Mouse (Mus musculus): ENCODE data around the gene 4930562C15Rik.

Gene 4930562C15Rik

DNA sequence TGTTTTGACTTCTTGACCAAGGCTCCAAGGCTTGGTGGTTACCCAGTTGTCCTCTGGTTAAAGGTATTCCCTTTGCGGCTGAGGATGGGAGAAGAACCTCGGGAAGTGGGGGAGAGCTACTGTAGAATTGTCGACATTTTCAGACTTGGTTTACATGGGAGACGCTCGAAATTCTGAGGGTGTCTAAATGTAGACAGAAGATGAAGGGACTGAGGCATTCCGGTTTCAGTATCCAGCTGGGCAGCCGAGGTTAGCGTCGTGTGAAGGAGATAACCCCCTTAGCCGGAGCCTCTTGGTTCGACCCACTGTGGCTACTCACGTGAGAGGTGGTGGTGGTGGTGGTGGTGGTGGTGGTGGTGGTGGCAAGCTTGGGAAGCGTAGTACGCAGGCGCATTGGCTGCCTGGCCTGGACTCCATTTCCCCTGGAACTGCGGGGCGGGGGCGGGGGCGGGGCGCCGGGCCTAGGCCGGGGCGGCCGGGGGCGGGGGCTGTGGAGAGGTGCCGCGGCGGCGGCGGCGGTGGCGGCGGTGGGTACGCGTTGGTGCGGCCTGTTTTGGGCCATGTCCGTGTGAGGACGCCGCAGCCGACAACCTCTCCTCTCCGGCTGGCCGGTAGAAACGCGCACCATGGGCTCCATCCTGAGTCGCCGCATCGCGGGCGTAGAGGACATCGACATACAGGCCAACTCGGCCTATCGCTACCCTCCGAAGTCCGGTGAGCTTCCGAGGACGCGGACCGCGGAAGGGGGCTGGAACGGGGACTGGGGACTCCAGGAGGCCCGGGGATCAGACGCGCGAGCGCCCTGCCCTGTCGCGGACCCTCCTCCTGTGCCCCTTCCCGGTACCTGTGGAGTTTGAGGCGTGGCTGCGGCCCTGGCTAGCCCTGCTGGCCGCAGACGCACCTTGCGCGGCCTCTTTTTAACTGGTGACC lies 50.8 kb downstream of the 4930562C15Rik start, which contains the start of gene Mgrn1:
Gene Mgrn1 (plus strand): TSS at position 490 of the 930 bp plus-strand sequence.
- peak; percentile 82 for DNase-seq (ENCODE audit: extremely low read depth, insufficient read length, low spot score)

DNA sequence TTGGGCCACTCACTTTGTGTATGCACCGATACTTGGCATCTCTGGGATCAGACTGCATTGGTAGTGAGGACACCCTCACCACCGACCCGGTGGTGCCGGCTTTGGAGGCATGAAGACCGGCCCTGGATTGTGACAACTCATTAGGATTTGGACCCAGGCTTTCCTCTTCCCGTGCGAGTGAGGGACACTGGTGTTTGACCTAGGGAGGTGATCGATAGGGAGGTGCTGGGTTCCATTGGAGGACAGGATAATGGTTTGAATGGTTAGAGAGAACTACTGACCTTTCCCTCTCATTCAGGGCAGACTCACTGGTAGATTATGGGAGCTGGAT lies 51.4 kb downstream of the 4930562C15Rik start:
- no peak for DNase-seq (ENCODE audit: extremely low read depth, insufficient read length, low spot score)

DNA sequence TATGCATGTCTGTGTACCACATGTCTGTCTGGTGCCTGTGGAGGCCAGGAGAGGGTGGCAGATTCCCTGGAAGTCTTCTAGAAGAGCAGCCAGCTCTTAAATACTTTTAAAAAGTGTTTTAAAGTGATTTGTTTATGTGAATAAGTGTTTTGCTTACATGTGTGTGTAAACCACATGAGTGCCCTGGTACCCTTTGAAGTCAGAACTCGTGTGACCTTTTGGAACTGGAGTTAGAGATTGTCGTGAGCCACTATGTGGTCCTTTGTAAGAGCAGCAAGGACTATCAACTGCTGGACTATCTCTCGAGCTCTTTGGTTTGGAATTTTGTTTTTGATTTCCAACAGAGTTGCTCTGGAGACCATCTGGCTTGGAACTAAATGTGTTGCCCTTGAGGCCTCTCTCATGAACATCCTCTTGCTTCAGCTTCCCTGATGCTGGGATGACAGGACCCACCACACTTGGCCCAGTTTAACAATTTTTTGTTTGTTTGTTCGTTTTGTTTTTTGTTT lies 55.0 kb downstream of the 4930562C15Rik start:
- DNase-seq (ENCODE audit: extremely low read depth, insufficient read length, low spot score), result no peak

DNA sequence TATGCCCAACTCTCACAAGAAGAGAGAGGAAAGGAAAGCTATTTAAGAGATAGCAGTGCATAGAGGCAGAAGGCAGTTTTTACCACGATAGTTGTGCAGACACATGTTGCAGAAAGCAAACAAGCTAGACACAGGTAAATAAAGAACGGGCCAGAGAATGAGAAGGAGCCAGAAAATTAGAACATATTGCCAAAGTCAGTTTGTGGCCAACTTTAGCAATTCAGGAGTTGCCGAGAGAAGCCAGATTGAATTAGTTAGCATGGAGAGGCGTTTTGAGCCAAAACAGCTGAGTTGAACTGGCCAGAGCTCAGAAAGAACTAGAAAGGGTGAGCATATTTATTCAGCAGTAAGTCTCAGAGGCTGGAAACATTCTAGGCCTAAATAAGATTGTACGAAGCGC lies 57.0 kb downstream of the 4930562C15Rik start:
- no peak for DNase-seq (ENCODE audit: extremely low read depth, insufficient read length, low spot score)

DNA sequence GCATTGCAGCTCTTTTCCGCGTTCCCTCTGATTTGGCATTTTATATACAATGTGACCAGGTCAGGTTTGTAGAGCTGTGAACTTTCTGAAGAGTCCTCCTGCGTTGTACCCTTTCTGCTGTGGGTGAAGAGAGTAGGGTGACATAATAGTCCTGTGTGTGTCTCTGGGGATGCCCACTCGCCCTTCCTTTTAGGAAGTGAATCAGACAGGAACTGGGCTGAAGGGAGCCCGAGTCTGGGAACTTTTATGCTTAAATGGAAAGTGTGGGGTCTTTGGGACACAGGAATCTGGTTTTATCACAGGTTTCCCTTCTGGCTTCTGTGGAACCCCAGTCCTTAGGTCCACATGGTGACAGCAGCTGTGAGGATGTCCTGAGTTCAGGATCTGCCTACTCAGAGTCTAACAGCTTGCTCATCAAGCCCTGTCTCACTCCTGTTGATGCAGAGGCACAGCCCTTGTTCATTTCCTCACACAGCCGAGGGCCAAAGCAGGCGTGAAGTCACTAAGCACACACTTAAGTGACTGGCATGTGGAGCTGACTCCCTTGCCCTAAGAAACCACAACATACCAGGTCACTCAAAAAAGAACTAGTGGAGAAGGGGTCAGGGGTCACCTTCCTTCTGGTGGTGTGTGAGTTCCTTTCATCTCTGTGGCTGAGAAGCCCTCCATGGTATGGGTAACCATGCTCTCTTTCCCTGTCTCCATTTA lies 59.1 kb downstream of the 4930562C15Rik start:
- no peak for DNase-seq (ENCODE audit: extremely low read depth, insufficient read length, low spot score)

DNA sequence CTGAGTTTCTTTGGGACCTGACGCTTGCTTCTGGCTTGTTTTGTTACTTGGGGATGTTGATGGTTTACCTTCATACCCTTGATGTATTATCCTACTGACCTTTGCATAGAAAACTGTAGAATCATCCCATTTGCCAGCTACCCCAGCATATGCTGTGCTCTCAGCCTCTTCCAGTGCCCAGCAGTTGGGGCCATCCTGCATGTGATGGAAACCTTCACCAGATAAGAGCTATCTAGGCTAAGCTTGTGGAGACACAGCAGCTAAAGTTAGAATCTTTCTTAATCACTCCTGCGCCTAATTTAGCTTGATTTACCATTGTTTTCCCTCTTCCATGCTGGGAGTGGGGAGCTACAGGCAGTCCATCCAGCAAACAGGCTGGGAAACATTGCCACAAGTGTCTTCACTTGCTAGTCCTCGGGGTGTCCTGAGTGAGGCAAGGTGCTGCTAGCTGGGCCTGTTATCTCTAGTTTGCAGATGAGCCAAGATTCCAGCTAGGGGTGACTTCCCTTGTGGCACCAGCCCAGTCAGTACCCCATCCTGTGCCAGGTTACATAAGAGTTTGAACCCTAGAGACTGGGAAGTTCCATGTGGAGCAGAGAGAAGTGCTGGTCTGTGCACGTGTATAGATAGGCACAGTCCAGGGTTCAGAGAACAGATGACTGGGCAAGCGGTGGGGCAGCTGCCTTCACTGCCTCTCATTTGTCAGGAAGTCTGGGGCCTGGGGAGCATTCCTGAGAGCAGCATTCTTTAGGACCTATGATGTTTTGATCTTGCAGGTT lies 61.2 kb downstream of the 4930562C15Rik start:
- no peak for DNase-seq (ENCODE audit: extremely low read depth, insufficient read length, low spot score)

DNA sequence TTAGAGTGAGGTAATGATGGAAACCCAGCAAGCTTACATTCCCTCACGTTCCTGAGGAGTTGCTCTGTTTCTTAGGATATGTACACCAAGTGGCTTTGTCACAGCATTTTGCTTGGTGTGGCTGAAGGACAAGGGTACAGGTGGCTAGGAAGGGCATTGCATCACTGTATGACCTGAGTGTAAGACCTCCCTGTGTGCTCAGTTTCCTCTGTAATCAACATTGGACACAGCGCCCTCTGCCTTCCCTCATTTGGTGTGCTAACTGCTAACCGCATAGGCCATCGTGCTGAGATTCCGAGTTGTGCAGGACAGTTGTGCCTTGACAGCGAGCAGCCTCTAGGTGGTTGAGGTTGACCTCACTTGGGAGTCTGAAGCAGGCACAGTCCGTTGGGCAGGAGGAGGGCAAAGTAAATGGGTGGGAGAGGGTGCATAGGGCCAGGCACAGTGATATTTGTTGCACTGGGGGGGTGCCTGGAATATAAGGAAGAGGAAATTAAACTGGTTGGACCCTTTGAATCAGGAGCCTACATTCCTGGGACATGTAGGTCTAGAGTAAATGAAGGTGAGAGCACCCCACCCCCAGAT lies 62.0 kb downstream of the 4930562C15Rik start:
- DNase-seq (ENCODE audit: extremely low read depth, insufficient read length, low spot score), result no peak

DNA sequence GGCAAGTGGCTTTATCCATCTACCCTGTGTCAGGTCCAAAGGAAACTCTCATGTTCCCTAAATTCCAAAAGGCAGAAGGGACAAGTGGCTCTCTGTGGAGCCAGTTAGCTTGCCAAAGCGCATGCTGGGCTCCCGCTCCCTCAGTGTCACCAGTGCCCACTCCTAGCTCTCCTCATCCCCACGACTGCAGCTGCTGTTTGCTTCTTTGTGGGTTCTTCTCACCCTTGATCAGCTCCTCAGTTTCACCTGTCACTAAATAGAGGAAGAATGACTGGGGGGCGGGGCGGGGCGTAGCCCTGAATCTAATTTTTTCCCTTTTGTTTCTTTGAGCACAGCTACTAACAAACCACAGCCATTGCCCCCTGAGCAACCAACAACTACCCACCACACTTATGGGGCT lies 63.7 kb downstream of the 4930562C15Rik start:
- no peak for DNase-seq (ENCODE audit: extremely low read depth, insufficient read length, low spot score)

DNA sequence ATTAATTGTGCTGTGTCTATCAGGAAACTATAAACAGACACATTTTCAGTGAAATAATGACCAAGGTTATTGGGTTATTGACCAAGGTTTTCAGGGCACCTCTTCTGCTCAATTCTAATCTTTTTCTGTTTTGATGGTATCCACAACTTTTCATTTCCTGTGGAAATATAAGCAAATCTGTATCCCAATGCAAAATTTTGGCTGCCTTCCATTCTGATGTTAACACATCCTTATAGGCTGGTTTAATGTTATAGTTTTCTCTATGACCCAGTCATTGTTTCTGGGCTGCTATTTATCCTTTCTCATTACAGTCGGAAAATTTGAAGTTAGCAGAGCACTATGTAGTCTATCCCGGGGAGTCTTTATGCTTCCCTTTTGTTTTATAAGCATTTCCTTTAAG lies 64.5 kb downstream of the 4930562C15Rik start:
- DNase-seq (ENCODE audit: extremely low read depth, insufficient read length, low spot score), result no peak

DNA sequence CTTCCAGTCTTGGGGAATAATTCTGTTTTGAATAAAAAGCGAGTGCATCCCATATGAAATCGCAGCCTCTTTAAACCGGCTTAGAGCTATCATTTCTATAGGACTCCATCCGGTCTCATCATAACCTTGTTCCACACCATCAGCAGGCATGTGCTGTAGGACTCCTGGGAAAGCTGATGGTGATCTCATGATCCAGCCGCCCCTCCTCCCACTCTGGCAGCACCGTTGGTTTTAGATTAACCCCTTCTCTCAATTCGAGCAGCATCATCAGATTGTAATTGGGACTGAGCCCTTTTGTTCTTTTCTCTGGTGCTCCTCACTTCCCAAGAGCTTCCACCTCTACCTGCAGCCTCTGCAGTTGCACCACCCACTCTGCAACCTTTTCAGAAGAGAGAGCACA lies 66.0 kb downstream of the 4930562C15Rik start:
- DNase-seq (ENCODE audit: extremely low read depth, insufficient read length, low spot score), result no peak

DNA sequence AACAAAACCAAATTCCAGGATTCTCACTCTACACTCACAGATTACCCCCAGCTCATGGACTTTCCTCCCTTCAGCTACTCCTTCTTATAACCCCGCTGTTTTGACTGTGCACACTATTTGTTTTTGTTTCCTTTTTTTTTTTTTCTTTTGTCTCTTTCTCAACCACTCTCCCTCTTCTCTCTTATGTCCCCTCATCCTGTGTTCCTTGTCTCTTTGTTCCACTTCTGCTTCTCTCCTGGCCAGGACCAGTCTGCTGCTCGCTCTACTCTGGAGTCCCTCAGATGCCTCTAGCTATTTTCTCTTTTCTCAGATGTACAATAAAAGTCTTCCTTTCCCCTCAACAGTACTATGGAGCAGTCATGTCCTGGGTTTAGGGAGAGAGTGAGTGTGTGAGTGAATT lies 67.2 kb downstream of the 4930562C15Rik start:
- no peak for DNase-seq (ENCODE audit: extremely low read depth, insufficient read length, low spot score)

DNA sequence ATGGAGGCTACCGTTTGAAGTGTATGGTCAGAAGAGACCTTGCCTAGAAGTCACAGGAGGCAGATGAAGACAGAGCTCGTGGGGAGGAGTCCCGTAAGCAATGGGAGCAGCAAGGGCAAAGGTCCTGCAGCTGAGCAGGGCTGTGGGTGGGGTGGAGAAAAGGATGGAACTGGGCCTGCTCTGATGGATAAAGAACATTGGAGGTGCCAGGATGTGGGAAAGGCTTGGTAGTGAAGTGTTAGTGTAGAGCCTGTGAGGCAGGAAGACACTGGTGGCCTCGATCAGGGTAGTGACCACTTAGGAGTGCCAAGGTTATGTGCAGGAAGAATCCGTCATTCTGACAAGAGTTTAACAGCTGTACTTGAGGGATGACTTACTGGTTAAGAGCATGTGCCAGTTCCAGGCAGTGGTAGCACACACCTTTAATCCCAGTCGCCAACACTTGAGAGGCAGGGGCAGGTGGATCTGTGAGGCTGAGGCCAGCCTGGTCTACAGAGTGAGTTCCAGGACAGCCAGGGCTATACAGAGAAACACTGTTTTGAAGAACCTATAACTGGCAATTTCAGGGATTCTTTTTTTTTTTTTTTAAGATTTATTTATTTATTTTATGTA lies 68.4 kb downstream of the 4930562C15Rik start:
- no peak for DNase-seq (ENCODE audit: extremely low read depth, insufficient read length, low spot score)

DNA sequence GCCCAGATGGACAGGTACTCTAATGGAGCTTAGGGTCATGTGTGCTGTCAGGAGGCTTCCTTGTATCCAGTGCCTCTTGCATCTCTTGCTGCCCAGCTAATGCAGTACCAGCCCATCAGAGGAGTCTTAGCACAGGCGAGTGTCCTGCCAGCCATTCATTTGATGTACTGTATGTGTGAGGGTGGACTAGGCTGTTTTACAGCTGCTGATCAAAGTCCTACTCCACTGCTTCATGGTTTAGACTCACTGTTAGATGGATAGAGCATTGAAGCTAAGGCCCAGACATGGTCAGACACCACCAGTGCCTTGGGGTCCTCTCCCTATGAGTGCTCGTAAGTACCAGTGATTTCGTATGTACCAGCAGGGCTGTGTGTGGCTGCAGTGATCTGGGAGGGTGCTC lies 69.7 kb downstream of the 4930562C15Rik start:
- no peak for DNase-seq (ENCODE audit: extremely low read depth, insufficient read length, low spot score)

DNA sequence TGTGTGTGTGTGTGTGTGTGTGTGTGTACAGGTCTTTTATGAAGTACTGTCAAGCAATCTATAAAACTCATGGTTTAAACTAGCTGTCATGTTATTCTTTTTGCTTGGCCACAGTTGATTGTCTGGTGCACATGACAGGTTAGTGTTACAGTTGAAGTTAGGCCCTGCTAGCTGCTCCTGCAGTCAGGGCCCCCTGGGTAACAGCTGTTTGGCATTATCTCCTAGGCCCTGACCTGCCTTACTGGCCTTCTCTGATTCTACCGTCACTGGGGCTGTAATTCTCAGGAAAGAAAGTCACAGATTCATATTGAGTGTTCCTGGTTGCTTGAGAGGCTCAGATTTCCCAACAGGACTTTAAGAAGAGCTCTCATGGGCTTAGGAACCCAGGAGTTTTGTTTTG lies 70.4 kb downstream of the 4930562C15Rik start:
- DNase-seq (ENCODE audit: extremely low read depth, insufficient read length, low spot score), result no peak

DNA sequence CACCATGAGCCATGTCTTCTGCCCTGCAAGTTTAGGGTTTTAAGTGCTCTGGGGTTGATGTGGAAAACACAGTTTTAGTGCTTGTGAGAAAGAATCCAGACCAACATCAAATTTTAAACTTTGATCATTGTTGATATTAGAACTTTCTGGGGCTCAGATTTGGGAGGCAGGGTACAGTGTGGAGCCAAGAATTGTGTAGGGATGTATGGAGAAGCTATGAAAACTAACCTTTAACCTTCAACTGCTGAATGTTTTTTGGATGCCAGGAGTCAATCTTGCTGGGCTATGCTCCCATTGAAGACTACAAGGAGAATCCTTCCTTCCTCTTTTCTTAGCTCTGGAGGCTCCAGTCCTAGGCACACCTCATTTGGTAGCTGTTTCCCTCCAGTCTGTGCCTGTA lies 71.3 kb downstream of the 4930562C15Rik start:
- no peak for DNase-seq (ENCODE audit: extremely low read depth, insufficient read length, low spot score)

DNA sequence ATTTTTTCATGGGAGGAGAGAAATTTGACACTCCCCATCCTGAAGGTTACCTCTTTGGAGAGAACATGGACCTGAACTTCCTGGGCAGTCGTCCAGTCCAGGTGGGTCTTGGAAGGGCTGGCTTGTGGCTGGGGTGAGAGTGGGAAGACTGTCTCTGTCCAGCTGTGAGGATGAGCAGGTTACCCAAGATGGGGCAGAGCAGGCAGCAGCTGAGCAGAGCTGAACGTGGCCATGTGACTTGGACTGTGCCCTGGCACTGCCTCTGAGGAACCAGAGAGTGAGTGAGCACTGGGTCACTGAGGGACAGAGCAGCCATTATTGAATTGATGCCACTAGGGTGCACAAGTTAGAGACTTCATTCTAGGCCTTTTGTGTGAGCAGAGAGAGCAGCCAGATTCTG lies 72.2 kb downstream of the 4930562C15Rik start:
- no peak for DNase-seq (ENCODE audit: extremely low read depth, insufficient read length, low spot score)

DNA sequence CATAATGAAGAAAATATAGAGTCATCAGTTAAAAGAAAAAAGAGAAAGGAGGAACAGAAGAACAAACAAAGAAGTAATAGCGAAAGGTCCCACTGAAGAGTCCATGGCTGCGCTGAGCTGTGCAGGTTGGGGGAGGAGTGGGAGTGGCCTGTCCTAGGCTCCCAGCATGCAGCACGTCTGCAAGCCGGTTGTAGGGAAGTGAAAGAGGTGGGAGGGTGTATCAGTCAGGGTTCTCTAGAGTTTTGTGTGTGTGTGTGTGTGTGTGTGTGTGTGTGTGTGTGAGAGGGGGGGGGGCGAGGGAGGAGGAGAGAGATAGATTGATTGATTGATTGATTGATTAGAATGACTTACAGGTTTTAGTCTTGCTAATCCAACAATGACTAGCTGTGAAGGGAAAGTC lies 72.8 kb downstream of the 4930562C15Rik start:
- DNase-seq (ENCODE audit: extremely low read depth, insufficient read length, low spot score), result no peak

DNA sequence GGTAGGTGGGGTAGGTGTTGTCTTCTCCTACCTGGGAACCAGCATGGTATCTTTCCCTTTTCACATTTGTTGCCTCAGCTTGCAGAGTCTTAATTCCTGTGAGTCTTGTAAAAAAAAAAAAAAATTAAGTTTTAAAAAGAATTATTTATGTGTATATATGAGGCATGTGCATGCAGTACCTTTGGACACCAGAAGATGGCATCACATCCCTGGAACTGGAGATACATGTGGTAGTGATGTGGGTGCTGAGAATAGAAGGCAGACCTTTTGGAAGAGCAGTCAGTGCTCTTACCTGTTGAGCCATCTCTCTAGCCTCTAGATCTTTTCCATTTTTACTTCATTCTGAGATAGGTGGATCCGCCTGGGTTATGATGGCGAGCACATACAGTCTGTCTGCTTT lies 74.5 kb downstream of the 4930562C15Rik start:
- no peak for DNase-seq (ENCODE audit: extremely low read depth, insufficient read length, low spot score)

DNA sequence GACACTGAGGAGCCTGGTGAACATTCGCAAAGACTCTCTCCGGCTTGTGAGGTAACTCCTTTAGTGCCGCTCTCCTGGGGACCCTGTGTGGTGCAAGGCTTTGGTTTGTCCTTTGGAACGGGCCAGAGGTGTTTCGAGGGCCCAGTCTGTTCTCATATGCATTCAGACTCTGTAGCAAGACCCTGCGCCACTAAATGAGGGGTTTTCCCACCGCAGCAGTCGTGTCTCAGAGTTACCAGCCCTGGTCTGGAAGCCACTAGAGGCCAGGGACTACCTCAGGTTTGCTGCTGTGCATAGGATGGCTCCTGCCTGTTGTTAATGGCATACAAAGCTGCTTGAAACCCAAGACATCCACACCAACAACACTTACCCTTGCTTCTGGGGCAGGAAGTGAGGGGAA lies 75.5 kb downstream of the 4930562C15Rik start:
- DNase-seq (ENCODE audit: extremely low read depth, insufficient read length, low spot score), result no peak

DNA sequence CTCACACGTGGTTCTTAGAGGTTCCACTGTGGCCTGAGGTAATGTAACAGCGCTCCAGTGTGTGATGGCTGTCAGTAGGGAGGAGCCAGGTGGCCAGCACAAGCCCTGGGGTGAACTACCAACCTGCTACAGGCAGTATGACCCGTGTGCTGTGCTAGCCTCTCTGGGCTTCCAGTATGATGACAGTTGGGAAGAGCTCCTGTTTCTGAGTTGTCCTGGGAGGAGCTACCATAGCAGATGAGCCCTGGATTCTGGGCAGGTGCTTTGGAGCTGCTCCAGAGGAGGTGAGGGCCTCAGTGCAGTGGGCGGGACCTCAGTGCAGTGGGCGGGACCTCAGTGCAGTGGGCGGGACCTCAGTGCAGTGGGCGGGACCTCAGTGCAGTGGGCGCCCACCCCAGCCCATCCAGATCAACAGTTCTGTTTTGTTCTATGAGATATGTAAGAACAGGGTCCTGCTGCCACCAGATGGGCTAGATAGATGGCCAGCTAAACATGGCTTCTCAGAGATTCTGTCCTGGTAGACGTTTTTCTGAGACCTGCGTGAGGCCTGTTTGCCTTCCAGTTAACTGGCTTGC lies 76.9 kb downstream of the 4930562C15Rik start:
- no peak for DNase-seq (ENCODE audit: extremely low read depth, insufficient read length, low spot score)

Data from 3134 (cell line).